Mouse (Mus musculus) hindbrain, embryonic 13.5 days (tissue): ENCODE measurements at regions not wholly inside any gene's neighbourhood (a gene's known extent, or its start where the extent isn't known, plus 50 kb on each side); places are given as distances from the start of the nearest gene placed in this dataset.

ENCODE experiments used
- ATAC-seq: fragments of 200-750 bp; cut with Nextera tagmentation; 2 replicates; pipeline ENCODE4 v1.8.0; 2017; ENCODE audit warnings: moderate TSS enrichment; ENCODE audit not compliant: low FRiP score
- H3K27ac ChIP-seq: fragments of 300-500 bp; sonication (generic); 2 replicates; pipeline ENCODE4 v1.5.1; 2015; ENCODE audit warnings: inconsistent platforms, mild to moderate bottlenecking, moderate library complexity
- H3K27me3 ChIP-seq: fragments of 300-500 bp; sonication (generic); 2 replicates; pipeline ENCODE4 v1.6.1; 2015; ENCODE audit warnings: mild to moderate bottlenecking, inconsistent platforms
- H3K36me3 ChIP-seq: fragments of 300-500 bp; sonication (generic); 2 replicates; pipeline ENCODE4 v1.6.1; 2015; ENCODE audit warnings: mild to moderate bottlenecking, inconsistent platforms
- H3K4me1 ChIP-seq: fragments of 300-500 bp; sonication (generic); replicated peaks from 2 replicates; pipeline ENCODE4 v1.6.1; 2015; ENCODE audit warnings: inconsistent platforms
- H3K4me2 ChIP-seq: fragments of 300-500 bp; sonication (generic); 2 replicates; pipeline ENCODE4 v1.6.1; 2015; ENCODE audit warnings: inconsistent platforms, mild to moderate bottlenecking, moderate library complexity
- H3K4me3 ChIP-seq: fragments of 300-500 bp; sonication (generic); 2 replicates; pipeline ENCODE4 v1.5.1; 2015; ENCODE audit warnings: mild to moderate bottlenecking, inconsistent platforms
- H3K9ac ChIP-seq: fragments of 300-500 bp; sonication (generic); 2 replicates; pipeline ENCODE4 v1.6.1; 2015; ENCODE audit warnings: mild to moderate bottlenecking, inconsistent platforms
- H3K9me3 ChIP-seq: fragments of 300-500 bp; sonication (generic); 2 replicates; pipeline ENCODE4 v1.6.1; 2016; ENCODE audit warnings: inconsistent platforms
- WGBS: fragments of 180-500 bp; shearing (Covaris S2); methylation state at CpG from one replicate; pipeline ENCODE4 v1.1.7; 2015; 5-methylcytosine and 5-hydroxymethylcytosine counted together

DNA sequence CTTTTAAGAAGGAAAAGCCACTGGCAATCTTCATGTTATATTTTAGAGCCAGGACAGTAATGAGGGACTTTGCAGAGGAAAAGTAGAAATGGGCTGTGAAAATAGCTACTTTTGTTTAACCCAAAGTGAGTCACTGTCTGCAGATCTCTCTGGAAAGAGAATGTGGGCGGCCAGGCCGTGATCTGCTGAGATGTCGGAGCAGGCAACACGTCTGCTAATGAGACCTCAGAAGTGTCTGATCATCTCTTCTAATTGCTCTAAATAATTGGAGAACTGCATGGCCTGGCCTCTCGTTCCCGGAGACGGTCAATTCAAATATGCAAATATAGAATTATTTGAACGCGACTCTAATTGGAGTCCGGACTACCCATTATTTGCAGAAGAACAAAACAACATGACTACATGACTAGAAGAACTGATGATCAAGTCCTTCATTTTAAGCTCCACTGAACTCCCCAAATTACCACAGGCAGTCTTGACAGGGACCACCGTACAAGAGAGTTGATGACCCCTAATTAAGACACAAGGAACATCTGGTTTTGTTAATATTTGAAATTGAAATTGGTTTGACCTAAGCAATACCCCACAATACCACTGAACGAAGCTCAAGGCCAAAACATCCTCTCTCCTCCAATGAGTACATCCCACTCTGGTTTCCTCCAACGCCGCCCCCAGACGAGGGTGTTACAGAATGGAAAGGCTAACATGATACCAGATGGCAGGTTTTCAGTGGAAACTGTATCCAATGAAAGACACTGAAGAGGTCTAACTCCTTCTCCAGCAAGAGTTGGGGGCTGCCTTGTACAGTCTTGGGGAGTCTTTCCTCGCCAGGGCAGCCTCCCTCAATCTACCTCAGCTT, 290.4 kb upstream of the Runx1 start:
- no peak overlapping the region for H3K9ac ChIP-seq
- ATAC-seq, result no peak
- H3K9me3 ChIP-seq, result no peaks in the 10 kb centered on the region
- WGBS, result 83% methylated on average over 16 of the region's 16 CpGs
- H3K27ac ChIP-seq, result no peak overlapping the region
- no peaks in the 10 kb centered on the region for H3K36me3 ChIP-seq
- H3K27me3 ChIP-seq, result no peaks in the 10 kb centered on the region
- no peak overlapping the region for H3K4me3 ChIP-seq
- H3K4me1 ChIP-seq, result no peaks in the 10 kb centered on the region
- H3K4me2 ChIP-seq, result no peak overlapping the region

- no peaks in the 10 kb centered on the region for H3K36me3 ChIP-seq
- H3K27me3 ChIP-seq, result no peaks in the 10 kb centered on the region
- no peaks in the 10 kb centered on the region for H3K4me1 ChIP-seq
- H3K4me3 ChIP-seq, result no peak overlapping the region
- no peak overlapping the region for H3K9ac ChIP-seq
- 85% methylated on average over 3 of the region's 3 CpGs for WGBS
- no peak for ATAC-seq
- H3K27ac ChIP-seq, result no peak overlapping the region
- no peaks in the 10 kb centered on the region for H3K9me3 ChIP-seq
- no peak overlapping the region for H3K4me2 ChIP-seq
Measured at GRCm38 (mm10) chr16:93110912-93111311, 285.0 kb upstream of the Runx1 start.

DNA sequence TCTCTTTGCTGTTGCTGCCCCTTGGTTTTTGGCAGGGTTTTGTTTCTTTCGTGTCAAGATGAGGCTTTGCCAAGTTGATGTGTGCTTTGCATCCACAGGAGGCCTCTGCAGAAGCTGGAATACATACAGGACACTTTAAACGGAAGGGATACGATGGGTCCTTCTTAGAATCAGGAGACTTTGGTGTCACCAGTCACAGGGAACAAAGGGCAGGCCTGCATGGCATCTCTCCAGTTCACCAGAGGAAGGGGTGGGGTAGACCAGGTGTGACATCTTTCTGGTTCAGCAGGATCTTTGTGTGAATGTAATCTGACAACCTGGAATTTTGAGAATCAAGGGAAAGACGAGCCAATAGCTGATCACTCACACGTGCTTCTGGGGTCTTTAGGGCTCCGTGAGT, 284.5 kb upstream of the Runx1 start:
- no peaks in the 10 kb centered on the region for H3K4me1 ChIP-seq
- no peaks in the 10 kb centered on the region for H3K27me3 ChIP-seq
- H3K4me3 ChIP-seq, result no peak overlapping the region
- no peaks in the 10 kb centered on the region for H3K9me3 ChIP-seq
- 76% methylated on average over 6 of the region's 6 CpGs for WGBS
- H3K27ac ChIP-seq, result no peak overlapping the region
- H3K36me3 ChIP-seq, result no peaks in the 10 kb centered on the region
- no peak for ATAC-seq
- H3K4me2 ChIP-seq, result no peak overlapping the region
- no peak overlapping the region for H3K9ac ChIP-seq

DNA sequence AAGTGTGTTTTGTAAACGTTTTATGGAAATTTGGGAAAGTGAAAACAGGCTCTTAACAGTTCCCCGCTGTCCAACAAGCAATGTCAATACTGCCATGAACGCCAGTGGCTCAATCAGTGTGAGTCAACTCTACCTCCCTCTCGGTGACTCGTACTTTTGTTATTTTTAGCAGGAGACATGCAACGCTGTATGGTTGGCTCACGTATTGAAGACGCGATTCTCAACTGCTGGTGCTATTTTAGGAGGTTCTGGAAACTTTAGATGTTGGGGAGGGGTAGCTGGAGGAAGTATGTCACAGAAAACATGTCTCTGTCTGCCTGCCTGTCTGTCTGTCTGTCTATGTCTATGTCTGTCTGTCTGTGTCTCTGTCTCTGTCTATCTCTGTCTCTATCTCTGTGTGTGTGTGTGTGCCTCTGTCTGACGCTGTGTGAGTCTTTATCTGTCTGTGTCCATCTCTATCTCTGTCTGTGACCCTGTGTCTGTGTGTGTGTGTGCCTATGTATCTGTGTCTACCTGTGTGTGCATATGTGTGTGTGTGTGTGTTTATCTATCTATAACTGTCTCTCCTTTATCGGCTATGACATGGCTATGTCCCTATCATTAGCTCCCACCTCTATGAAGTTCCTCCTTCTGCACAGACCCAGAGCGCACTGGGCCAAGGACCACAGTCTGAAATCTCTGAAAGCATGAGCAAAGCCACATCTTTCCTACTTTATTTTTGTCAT, 283.9 kb upstream of the Runx1 start:
- 91% methylated on average over 12 of the region's 12 CpGs for WGBS
- Histone ChIP-seq H3K36me3 (no peaks in the 10 kb centered on the region), H3K27me3 (no peaks in the 10 kb centered on the region), H3K4me1 (no peaks in the 10 kb centered on the region), H3K9me3 (no peaks in the 10 kb centered on the region), H3K27ac (no peak overlapping the region), H3K4me2 (no peak overlapping the region), H3K4me3 (no peak overlapping the region), H3K9ac (no peak overlapping the region)
- ATAC-seq, result no peak

GRCm38 (mm10) chr16:93107524-93107845, 281.5 kb upstream of the Runx1 start:
- Histone ChIP-seq H3K4me3 (no peak overlapping the region), H3K9me3 (no peaks in the 10 kb centered on the region), H3K27ac (no peak overlapping the region), H3K27me3 (no peaks in the 10 kb centered on the region), H3K4me1 (no peaks in the 10 kb centered on the region), H3K36me3 (no peaks in the 10 kb centered on the region), H3K9ac (no peak overlapping the region), H3K4me2 (no peak overlapping the region)
- WGBS, result 84% methylated on average over 5 of the region's 5 CpGs
- ATAC-seq, result no peak

DNA sequence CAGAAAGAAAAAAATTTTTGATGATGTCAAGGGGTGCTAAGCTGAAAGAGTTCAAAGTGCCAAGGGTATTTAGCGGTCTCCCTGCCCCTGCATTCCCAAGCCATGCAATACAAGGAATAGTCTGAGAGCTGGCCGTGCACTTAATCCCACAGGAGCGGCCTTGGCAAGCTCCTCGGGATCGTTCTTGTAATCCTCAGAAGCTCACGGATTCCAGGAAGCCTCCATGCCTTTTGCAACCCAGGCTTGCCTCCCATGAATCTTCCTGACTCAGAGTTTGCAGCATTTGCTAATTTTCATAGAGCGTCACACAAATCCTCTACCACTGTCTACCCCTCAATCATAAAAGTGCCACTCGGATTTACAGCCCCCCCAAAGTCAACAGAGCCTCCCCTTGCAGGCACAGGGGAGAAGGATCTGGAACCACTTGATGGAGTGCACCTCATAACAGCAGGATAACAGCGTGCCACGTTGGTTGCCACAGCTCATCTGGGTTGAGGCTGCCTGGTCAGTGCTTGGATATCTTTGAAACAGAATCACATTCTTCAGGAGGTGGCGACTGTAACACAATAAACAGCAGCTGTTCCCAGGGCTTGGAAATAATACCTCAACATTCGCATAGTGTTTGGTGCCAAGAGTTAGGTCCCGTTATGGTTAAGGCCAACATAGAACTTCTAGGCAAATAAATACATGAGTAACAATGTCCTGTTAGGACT, 281.0 kb upstream of the Runx1 start:
- WGBS, result 89% methylated on average over 13 of the region's 13 CpGs
- Histone ChIP-seq H3K4me3 (no peak overlapping the region), H3K27ac (no peak overlapping the region), H3K9me3 (no peaks in the 10 kb centered on the region), H3K9ac (no peak overlapping the region), H3K27me3 (no peaks in the 10 kb centered on the region), H3K4me1 (no peaks in the 10 kb centered on the region), H3K36me3 (no peaks in the 10 kb centered on the region), H3K4me2 (no peak overlapping the region)
- ATAC-seq, result no peak

GRCm38 (mm10) chr16:93102174-93102573, 276.2 kb upstream of the Runx1 start:
- ATAC-seq, result no peak
- 71% methylated on average over 3 of the region's 3 CpGs for WGBS
- no peaks in the 10 kb centered on the region for H3K36me3 ChIP-seq

DNA sequence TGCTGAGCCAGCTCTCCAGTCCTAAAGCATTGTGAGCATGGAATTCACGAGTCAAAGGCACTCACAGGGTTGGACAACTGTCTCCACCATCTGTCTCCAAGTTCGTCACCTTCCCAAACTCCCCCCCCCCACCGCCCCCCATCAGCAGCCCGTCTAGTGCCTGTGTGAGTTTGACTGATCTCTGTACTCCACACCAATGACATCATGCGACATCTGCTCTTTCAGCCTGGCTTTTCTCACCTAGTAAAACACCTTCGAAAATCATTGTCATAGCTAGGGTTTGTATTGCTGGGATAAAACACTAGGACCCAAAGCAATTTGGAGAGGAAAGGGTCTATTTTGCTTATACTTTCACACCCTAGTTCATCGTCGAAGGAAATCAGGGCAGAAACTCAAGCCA, 272.1 kb upstream of the Runx1 start:
- no peak overlapping the region for H3K27ac ChIP-seq
- no peaks in the 10 kb centered on the region for H3K4me1 ChIP-seq
- H3K36me3 ChIP-seq, result no peaks in the 10 kb centered on the region
- WGBS, result 81% methylated on average over 8 of the region's 8 CpGs
- H3K4me2 ChIP-seq, result no peak overlapping the region
- no peak overlapping the region for H3K9ac ChIP-seq
- no peak for ATAC-seq
- no peaks in the 10 kb centered on the region for H3K27me3 ChIP-seq
- H3K9me3 ChIP-seq, result no peaks in the 10 kb centered on the region
- no peak overlapping the region for H3K4me3 ChIP-seq

More at GRCm38 (mm10) chr16:93102174-93102573, 276.2 kb upstream of the Runx1 start:
- H3K4me1 ChIP-seq, result no peaks in the 10 kb centered on the region
- no peaks in the 10 kb centered on the region for H3K27me3 ChIP-seq
- no peak overlapping the region for H3K27ac ChIP-seq
- H3K4me3 ChIP-seq, result no peak overlapping the region
- H3K9me3 ChIP-seq, result no peaks in the 10 kb centered on the region
- no peak overlapping the region for H3K4me2 ChIP-seq
- no peak overlapping the region for H3K9ac ChIP-seq

DNA sequence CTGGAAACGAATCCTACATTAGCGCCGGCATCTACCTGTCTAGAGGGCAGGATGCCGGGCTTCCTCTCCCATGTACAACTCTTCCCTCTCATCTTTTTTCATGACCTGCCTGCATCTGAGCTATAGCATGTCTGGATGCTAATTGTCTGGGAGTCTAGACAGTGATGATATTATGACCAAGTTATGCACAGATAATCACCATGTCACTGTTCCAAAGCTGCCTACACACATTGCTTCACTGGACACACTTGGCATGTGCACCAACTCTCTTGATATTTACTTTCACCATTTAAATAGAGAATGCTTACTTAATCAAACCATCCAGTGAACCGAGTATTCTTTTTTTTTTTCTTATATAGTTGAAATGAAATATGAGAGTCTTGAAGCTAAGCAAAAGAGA, 270.2 kb upstream of the Runx1 start:
- Histone ChIP-seq H3K36me3 (no peaks in the 10 kb centered on the region), H3K9me3 (no peaks in the 10 kb centered on the region), H3K9ac (no peak overlapping the region), H3K4me3 (no peak overlapping the region), H3K27ac (no peak overlapping the region), H3K4me2 (no peak overlapping the region), H3K27me3 (no peaks in the 10 kb centered on the region), H3K4me1 (no peaks in the 10 kb centered on the region)
- 88% methylated on average over 5 of the region's 5 CpGs for WGBS
- no peak for ATAC-seq

- no peak overlapping the region for H3K4me2 ChIP-seq
- no peaks in the 10 kb centered on the region for H3K27me3 ChIP-seq
- H3K4me3 ChIP-seq, result no peak overlapping the region
- no peaks in the 10 kb centered on the region for H3K9me3 ChIP-seq
- no peak overlapping the region for H3K9ac ChIP-seq
- H3K27ac ChIP-seq, result no peak overlapping the region
- no peak for ATAC-seq
- H3K4me1 ChIP-seq, result no peaks in the 10 kb centered on the region
- no peaks in the 10 kb centered on the region for H3K36me3 ChIP-seq
- 57% methylated on average over 7 of the region's 7 CpGs for WGBS
Measured at GRCm38 (mm10) chr16:93092796-93093195, 266.8 kb upstream of the Runx1 start.

DNA sequence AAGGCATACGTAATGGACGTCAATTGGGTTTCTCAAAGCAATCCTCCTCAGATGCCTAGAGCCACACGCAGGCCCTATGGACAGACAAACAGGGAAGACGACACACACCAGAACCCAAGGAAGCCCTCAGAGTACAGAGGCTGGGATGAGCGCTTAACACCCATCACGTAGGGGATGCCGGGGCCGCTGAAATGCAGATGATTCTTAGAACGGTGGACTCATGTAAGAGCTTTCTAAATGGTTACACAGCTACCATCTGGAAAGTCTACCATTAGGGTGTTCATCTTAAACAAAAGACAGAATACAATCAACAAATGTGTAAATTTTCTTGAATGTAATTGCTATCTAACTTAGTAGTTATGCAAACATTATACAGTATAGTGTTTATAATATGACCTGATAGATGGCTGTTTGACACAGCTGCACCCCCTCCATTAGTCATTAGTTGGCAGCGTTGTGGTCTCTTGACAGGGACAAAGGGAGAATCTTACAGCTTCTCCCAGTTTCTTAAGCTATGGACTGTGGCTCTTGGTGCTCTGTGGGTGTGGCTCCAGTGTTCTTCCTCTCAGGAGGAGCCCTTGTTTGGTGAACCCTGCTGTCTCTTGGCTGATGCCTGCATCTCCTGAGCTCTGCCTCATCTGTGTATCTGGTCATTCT, 259.4 kb upstream of the Runx1 start:
- Histone ChIP-seq H3K27me3 (no peaks in the 10 kb centered on the region; the same call in 1 of the 2 replicates), H3K4me3 (no peak overlapping the region), H3K36me3 (no peaks in the 10 kb centered on the region), H3K9me3 (no peaks in the 10 kb centered on the region), H3K4me2 (no peak overlapping the region), H3K4me1 (no peaks in the 10 kb centered on the region), H3K27ac (no peak overlapping the region), H3K9ac (no peak overlapping the region)
- no peak for ATAC-seq
- 91% methylated on average over 10 of the region's 10 CpGs for WGBS

DNA sequence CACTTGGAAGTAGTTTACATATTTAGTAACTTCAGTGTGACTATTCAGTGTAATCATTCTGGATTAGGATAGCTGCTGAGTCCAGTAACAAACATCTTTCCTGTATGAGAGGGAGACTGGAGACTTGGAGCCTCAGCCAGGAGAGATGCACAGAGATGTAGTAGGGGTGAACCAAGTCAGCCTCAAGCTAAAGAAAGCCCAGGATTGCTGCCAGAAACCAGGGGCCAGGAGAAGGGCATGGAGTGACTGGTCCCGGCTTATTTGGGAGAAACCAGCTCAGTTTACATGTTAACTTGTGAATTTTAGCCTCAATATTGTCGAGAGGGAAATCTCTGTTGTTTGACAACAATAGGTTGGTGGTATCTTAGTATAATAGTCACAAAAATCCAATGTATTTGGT, 257.8 kb upstream of the Runx1 start:
- WGBS, result 85% methylated on average over 2 of the region's 2 CpGs

More for the DNA sequence above, 257.8 kb upstream of the Runx1 start:
- H3K27ac ChIP-seq, result no peak overlapping the region
- H3K4me2 ChIP-seq, result no peak overlapping the region
- no peak for ATAC-seq
- H3K9me3 ChIP-seq, result no peaks in the 10 kb centered on the region
- H3K36me3 ChIP-seq, result no peaks in the 10 kb centered on the region
- peaks cover 10% of the 10 kb centered on the region for H3K4me1 ChIP-seq
- no peak overlapping the region for H3K9ac ChIP-seq
- H3K27me3 ChIP-seq, result no peaks in the 10 kb centered on the region; the same call in 1 of the 2 replicates
- no peak overlapping the region for H3K4me3 ChIP-seq
